Mouse (Mus musculus) NIH3T3 (cell line): ENCODE measurements around the gene Krt24.

Source experiments
- DNase-seq: peaks from one replicate; pipeline ENCODE4 v3.0.0-alpha.2; 2012; ENCODE audit warnings: low read depth

Gene Krt24

DNA sequence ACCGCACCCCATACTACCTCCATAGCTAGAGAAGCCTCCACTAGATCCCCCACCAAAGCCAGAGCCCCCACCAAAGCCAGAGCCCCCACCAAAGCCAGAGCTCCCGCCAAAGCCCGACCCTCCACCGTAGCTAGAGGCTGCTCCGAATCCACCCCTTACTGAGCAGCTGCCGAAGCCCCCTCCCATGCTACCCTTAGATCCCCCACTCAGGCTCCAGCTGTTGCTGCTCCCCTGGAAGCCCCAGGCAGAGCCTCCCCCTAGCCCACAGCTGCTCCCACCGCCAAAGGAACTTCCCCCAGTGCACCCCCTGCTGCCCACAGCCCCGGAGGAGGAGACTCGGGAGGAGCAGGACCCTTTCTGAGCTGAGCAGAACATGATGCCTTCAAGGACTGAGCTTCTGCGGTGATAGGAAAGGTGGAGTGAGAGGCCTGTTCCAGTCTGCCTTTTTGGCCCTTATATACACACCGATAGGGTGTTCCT, at the start of gene Krt24:
Gene Krt24 (minus strand): TSS at position 430 of the 480 bp plus-strand sequence.
- DNase-seq = no peak

DNA sequence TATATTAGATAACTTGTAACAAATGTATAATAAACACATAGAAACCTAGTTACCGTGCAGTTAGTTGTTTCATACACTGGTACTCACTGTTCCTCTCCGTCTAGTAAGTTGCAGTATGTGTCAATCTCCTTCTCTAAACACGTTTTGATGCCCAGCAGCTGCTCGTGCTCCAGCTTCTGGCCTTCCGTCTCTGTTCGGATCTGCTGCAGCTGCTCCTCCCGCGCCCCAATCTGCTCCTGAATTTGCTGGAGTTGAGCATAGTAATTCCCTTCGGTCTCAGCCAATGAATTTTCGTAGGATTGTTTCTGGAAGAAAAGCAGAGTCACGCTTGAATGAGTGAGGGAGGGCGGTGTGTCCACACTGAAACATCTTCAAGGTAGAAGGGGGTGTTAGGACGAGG, 48.4 kb upstream of the Krt24 start:
- DNase-seq = no peak

DNA sequence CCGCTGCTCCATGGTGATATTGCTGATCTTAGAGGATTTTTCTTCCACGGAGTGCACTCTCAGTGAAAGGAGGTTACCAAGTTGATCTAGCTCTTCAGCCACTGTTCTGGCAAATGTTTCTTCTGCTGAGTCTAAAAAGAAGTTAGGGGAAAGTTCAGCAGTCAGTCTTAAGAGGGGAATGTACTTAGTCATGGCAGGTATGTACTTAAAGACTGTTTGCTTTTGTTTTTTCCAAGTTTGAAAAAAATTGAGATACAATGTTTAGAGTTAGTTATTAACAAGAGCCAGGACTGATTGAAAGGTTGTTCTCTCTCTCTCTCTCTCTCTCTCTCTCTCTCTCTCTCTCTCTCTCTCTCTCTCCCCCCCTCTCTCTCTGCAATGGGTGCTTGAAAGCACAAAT, 44.6 kb upstream of the Krt24 start:
- DNase-seq = no peak

DNA sequence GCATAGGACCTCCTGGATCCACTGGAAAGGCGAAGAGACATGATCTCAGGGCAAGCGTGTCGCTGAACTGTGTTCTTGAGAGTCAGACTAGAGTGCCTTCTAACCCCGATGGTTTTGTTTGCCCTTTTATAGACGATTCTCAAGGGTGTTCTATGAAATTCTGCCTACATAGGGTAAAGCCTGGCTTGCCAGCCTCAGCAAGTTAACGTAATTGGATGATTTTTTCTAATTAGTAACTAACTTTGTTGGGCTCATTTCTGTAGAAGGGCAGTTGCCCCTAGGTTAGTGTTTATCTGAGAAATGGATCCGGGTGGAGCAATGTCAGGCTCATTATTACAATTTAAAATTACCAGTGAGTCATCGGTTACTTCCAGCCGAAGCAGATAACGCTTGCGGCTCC, 37.8 kb upstream of the Krt24 start, which contains the start of gene Krt25:
Gene Krt25 (minus strand): TSS at position 101 of the 400 bp plus-strand sequence.
- no peak for DNase-seq

DNA sequence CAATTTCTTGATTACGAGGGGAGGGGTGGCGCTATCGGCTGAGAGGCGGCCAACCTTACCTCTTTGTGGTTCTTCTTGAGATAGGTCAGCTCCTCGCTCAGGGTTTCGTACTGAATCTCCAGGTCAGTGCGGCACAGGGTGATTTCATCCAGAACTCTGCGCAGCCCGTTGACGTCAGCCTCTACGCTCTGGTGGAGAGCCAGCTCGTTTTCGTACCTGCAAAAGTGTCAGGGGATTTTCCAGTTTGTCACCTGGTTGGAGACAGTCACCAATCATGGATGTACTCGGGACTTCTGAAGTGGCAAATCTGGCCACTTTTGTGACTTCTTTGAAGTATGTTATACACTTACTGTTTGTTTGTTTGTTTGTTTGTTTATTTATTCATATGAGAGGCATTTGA, 36.0 kb upstream of the Krt24 start:
- DNase-seq = no peak

DNA sequence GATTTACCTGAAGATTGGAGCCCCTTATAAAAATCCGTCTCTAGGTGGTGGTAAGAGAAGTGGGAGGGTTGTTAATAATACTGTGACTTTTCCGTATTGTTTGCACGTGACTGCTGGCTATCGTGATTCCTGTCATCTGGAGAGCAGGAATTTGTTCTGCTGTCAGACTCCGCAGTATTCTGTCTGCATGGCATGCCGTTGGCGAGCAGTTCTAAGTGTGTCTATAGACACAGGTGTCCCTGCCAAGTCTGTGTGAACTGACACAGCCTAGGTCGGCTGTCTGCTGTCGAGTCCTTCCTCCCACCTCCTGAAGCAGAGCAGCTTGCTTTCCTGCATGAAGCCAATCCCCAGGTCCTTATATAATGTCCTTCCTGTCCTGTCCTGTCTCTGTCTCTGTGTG, 34.1 kb upstream of the Krt24 start:
- no peak for DNase-seq

DNA sequence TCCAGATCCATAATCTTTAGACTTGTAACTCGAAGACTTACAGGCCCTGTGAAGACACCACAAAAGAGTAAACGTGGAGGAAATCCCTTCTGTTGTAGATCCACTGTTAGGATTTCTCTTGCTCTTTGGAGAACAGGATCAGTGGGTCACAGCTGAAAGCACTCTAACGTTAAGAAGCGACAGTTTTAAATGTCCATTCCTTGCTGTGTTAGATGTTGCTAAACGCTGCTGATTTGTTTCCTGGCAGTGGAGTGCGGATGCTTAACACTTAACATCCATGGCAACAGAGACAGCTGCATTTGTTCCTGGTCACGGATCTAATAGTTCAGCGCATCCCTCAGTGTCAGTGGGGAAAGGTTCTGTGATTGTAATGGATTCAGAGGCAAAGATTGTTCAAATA, 31.5 kb upstream of the Krt24 start:
- DNase-seq = no peak

DNA sequence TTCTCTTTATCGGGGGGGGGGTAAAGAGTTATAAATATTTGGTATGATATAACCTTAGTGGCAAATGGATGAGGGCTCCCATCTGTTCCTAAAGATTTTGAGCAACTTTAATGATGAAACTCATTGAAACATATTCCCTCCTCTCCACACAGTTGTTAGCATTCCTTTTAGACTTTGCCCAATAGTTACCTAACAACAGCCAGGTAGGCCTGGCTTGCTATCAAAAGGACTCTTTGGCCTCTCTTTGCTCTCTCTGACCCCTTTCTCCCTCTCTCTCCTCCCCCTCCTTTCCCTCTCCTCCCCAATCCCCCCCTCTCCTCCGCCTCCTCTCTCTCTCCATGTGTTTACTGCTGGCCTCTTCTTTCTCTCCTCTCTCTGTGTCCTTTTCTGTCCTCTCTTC, 29.5 kb upstream of the Krt24 start:
- DNase-seq = no peak

DNA sequence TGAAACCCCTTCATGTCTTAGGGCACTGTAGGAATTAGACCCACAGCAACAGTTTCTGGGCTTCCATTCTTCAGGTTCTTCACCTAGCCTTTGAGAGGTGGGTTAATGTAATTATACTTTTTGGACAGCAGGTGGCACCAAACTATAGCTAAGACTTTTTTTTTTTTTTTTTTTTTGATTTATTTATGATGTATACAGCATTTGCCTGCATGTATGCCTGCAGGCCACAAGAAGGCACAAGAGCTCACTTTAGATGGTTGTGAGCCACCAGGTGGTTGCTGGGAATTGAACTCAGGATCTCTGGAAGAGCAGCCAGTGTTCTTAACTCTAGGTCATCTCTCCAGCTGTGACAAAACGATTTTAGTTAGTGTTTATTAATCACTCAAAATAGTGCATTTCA, 25.8 kb upstream of the Krt24 start:
- peak; percentile 75 for DNase-seq

DNA sequence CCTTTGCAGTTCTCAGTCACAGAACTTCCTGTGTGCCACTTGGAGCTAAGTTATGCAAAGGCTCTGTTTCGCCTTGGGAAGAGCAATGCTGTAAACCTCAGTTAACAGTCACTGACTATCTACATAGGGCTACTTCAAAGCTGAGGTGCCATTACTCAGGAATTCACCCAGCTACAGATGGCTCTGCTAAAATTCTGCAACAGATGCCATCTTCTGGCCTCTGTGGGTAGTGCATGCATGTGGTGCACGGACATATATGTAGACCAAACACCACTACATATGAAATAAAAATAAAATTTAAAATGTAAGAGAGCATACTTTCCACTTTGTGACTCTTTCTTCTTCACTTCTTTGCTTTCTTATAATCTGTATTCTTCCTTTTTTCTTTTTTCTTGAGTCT, 22.5 kb upstream of the Krt24 start:
- DNase-seq = peak; percentile 82

DNA sequence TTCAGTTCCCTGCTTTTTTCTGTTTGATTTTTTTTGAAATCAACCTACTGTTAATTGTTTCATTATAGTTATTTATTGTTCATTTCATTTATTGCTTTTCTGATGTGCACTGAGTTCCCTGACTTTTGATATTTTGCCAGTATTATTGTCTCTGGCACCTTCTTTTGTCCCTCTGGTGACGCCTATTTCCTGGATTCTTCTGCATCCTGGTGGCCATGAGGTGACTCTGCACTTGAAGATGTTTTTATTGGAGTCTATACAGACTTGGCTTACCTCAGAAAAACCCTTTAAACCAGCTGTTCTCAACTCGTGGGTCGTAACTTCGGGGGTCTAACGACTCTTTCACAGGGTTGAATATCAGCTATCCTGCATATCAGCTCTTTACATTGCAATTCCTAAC, 10.0 kb upstream of the Krt24 start:
- DNase-seq = no peak

DNA sequence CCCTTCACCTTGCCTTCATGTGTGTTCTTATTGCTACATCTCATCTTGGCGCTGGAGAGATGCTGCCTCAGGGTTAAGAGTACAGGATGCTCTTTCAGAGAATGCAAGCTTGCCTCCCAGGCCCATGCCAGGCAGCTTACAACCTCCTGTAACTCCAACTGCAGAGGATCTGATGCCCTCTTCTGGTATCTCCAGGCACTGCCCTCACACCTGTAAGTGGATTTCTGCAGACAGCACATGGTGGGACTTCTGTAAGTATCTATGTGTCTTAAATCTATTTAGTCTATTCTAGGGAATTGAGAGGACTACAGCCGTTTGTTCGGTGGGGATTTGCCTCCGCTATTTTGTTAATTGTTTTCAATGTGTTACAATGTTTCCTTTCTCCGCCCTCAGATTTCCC, 7.8 kb upstream of the Krt24 start:
- DNase-seq = peak; percentile 60

DNA sequence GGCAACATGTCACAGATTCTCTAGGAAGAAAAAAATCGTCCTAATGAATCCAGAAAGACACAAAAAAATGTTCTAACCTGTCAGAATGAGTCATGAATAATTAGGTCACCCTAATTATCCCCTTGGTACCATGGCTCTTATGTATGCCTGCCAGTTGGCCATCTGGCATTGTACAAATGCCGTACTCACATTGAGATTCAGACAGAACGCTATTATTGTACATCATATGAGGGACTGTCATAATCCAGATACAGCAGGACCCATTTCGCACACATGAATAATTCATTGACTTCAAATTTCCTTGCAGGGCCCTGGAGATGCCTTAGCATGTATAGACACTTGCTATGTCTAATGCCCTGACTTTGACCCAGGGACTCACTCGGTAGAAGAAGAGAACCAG, 1.1 kb downstream of the Krt24 start:
- DNase-seq = no peak

DNA sequence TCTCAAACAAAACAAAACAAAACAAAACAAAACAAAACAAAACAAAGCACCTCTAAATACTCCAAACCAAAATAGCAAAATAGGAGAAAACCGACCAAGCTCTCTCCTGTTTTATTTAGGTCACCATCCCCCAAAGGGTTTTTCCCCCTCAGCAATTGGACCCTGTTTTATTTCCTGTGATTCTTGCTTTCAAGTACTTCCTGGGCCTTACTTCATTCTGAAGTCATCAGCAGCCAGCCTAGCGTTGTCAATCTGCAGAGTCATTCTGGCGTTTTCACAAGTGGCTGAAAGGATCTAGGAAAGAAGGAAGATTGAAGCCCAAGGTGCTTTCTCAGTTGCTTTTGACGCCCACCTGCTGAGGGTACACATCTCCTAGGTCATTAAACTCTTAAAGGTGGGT, 1.7 kb downstream of the Krt24 start:
- DNase-seq = no peak

DNA sequence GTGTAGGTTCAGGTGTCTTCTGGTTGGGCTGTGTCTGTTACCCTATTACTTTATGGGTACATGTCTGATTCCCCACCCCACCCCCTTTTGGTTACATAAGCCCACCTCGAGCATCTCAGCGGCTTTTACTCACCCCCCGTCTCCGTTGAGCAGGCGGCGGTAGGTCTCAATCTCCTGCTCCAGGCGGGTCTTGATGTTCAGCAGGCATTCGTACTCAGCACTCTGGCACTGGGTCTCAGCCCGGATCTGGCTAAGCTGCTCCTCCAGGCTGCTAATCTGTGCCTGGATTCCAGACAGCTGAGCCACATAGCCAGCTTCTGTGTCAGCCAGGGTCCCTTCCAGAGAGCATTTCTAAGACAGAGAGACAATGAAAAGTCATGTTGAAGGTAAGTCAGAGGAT, 3.9 kb downstream of the Krt24 start:
- DNase-seq = no peak

DNA sequence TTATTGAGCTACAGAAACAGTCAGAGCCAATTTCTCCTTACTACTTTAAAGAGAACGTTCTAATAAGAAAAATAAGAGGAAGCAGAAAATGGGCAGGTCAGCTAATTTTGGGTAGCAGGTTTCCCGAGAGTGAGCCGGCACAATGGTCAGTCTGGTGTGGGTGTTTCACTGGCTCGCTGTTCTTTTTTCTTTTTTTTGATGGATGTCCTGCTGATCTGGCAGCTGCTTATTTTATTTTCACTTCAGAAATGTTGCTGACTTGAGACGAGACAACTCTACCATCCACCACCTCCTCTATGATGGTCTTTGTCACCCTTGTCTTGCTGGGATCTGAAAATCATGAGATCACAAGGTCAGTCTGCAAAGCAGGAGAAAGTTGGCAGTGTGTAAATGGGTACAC, 5.1 kb downstream of the Krt24 start:
- DNase-seq = no peak

DNA sequence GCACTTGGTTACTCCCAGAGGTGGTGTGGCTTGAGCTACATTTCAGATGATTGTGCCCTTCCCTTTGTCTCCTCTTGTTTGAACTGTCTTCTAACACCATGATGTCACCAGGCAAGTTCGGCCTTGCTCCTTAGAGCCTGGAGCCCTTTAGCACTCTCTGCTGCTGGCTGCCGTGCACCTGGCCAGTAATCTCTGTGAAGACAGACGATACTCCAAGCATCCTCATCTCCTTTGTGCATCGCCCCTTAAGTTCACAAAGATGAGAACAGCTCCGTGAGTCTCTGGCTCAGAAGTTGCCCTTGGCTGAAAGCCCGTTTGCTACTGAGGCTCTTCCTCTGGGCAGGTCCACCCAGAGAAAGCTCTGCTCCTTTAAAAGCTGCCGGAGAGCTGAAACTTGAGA, 8.3 kb downstream of the Krt24 start:
- peak; percentile 8 for DNase-seq

DNA sequence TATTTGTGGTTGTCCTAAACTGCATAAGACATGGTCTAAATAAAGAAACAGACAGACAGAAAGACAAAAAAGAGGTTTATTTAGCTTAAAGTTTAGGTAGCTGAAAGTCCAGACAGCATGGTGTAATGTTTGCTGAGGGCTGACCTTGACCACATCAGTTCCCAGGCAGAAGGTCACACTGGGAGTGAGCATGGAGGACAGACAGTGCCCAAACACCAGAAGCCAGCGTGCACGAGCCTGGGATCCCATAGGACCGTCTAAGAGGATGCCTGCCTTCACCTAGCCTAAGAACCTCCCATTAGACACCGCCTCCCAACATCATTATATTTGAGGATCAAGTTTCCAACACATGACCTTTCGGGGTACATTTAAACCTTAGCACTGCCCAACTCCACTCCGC, 9.4 kb downstream of the Krt24 start:
- DNase-seq = no peak

DNA sequence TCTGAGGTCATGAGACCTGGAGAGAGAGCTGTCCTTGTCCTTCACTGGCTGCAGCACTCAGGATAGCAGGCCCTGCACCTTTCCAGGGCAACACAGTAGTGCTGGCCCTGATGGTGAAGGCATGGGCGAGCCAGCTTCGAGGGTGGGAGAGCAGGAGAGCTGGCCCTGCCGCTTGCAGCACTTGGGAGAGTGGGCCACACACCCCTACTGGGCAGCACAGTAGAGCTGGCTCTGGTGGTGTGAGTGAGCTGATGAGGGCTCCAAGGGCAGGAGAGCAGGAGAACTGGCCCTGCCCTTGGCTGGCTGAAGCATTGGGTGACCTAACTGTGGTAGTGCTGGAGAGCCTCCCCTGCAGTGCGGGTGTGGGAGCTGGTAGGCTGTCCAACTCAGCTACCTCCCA, 12.3 kb downstream of the Krt24 start:
- no peak for DNase-seq

DNA sequence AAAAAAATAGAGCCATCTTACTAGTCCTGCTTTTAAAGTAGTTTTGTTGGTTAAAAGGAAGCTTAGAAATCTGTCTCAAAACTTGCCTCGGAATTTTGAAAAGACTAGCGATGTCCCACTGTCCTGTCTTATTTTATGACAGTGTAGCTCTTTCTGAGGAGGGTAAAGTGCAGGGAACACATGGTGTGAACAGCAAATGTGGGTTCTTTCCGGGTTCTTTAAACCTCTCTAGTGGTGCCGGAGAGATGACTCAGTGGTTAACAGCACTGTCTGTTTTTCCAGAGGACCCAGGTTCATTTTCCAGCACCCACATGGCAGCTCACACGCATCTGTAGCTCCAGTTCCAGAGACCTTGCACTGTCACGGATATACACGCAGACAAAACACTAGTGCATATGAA, 15.9 kb downstream of the Krt24 start:
- DNase-seq = no peak

DNA sequence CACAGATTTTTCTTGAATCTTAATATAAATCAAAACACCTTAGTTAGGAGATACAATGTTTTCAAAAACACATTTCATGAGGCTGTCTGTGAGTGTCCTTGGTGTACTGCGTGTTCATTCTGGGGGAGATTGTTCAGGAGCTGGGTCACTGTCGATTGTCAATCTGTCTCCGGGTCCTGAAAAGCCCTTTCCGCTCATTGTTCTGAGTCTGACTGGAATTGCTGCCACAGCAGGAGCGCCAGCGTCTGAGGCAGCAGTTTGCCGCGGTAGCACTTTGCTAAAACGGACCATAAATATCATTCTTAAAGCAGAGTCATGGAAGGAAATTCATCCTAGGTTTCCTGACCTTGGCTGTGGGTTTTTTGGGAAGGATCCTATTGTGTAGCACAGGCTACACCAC, 19.3 kb downstream of the Krt24 start:
- no peak for DNase-seq

DNA sequence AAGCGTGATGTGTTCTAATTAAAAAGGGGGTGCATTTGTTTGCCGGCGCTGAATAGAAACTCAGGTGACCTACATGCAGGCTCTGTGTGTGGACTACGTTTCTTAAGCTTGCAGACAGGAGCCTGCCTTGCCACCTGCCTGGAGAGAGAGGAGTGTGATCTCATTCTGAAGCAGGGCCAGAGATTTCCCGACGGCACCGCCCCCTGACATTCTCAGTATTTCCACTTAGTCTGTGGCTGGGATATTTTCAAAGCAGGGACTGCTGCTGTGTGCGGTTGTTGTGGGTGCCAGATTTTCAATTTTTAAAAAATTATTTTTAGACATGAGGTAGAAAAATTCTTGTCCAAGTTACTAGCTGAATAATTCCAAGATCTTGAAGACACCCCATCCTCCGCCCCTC, 19.8 kb downstream of the Krt24 start:
- DNase-seq = no peak

DNA sequence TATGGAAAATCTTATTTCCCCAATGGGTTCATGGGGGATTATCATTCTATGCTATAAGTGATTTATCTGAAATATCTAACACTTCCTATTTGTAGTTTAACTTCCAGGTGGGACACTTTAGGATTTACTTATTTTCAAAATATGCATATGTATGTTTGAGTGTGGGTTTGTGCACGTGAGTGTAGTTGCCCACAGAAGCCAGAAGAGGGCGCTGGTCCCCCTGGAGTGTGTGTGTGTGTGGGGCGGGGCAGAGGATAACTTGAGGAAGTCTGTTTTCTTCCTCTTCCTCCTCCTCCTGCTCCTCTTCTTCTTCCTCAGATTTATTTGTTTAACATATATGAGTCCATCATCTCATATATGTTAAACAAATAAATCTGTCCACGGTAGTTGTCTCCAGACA, 28.8 kb downstream of the Krt24 start:
- DNase-seq = no peak

DNA sequence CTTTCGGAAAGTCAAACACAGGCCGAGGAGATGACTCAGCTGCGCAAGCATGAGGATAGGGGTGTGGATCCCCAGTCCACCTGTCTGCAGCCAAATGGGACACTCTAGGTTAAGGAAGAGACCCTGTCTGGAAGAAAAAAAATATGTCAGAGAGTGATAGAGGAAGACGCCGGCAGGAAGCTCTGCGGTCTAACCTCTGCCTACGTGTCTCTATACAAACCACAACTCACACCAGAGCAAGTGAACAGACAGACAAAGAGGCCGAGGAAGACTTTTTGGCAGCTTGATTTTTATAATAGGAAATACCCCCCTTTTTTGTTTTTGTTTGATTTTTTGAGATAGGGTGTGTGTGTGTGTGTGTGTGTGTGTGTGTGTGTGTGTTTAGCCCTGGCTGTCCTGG, 29.7 kb downstream of the Krt24 start:
- no peak for DNase-seq

DNA sequence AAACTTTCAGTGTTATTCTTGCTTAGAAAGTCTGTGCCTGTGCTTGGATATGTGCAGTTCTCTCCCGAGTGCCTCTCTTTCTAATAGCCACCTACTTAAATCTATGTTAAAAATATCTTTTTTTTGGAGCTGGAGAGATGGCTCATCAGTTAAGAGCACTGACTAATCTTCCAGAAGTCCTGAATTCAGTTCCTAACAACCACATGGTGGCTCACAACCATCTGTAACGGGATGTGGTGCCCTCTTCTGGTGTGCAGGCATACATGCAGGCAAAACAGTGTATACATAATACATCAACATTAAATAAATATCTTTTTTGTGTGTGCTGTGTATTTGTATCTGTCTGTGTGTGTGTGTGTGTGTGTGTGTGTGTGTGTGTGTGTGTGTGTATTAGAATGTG, 31.2 kb downstream of the Krt24 start:
- no peak for DNase-seq
